Mouse (Mus musculus) small intestine, adult 2 months (tissue): Measurements from ENCODE around the gene Ctsz. TPM values are rescaled to one million over a fixed set of nuclear protein-coding genes. Genes with fewer than 3 reads are reported as not detected.

Experiments
- H3K27ac ChIP-seq: fragments of 200-500 bp; 2 replicates; pipeline ENCODE4 v1.5.1; 2012; ENCODE audit warnings: low read depth, low read length, control low read depth, inconsistent platforms; ENCODE audit not compliant: insufficient read depth
- H3K27me3 ChIP-seq: fragments of 200-500 bp; 2 replicates; pipeline ENCODE4 v1.6.1; 2012; ENCODE audit warnings: mild to moderate bottlenecking, moderate library complexity, low read length, inconsistent platforms; ENCODE audit not compliant: control insufficient read depth, insufficient read depth
- H3K36me3 ChIP-seq: fragments of 200-500 bp; 2 replicates; pipeline ENCODE4 v1.6.1; 2012; ENCODE audit warnings: mild to moderate bottlenecking, low read length, control low read depth, inconsistent platforms; ENCODE audit not compliant: control insufficient read depth, insufficient read depth
- H3K4me1 ChIP-seq: fragments of 200-500 bp; 2 replicates; pipeline ENCODE4 v1.6.1; 2012; ENCODE audit warnings: low read length, inconsistent platforms, mixed read lengths; ENCODE audit not compliant: control insufficient read depth, insufficient read depth, insufficient read length
- H3K4me3 ChIP-seq: fragments of 200-500 bp; 2 replicates; pipeline ENCODE4 v1.5.1; 2012; ENCODE audit warnings: low read depth, mild to moderate bottlenecking, control low read depth, inconsistent platforms, low read length, moderate library complexity
- CTCF ChIP-seq: fragments of 200-500 bp; IDR thresholded peaks from 2 replicates; pipeline ENCODE4 v1.5.1; 2012; ENCODE audit warnings: low read depth, mild to moderate bottlenecking, control low read depth, inconsistent platforms, low read length, moderate library complexity, mixed read lengths; ENCODE audit not compliant: insufficient replicate concordance, insufficient read length; ENCODE audit errors: extremely low read depth
- POLR2A ChIP-seq: fragments of 200-500 bp; IDR thresholded peaks from 2 replicates; pipeline ENCODE4 v1.6.1; 2012; ENCODE audit warnings: low read depth, mild to moderate bottlenecking, control low read depth, inconsistent platforms, low read length, moderate library complexity
- WGBS: fragments of 180-500 bp; shearing (Covaris S2); methylation state at CpG from one replicate; pipeline ENCODE4 v1.1.7; 2018; 5-methylcytosine and 5-hydroxymethylcytosine counted together
- polyA plus RNA-seq: library from polyadenylated mRNA; depleted of rRNA; stranded (reverse); fragments of >200 nt; gene quantifications from 2 replicates; pipeline ENCODE4 v1.2.3, GENCODE M21; 2012; rRNA removed

Gene Ctsz
- polyA plus RNA-seq, 1 experiment = 363 TPM

DNA sequence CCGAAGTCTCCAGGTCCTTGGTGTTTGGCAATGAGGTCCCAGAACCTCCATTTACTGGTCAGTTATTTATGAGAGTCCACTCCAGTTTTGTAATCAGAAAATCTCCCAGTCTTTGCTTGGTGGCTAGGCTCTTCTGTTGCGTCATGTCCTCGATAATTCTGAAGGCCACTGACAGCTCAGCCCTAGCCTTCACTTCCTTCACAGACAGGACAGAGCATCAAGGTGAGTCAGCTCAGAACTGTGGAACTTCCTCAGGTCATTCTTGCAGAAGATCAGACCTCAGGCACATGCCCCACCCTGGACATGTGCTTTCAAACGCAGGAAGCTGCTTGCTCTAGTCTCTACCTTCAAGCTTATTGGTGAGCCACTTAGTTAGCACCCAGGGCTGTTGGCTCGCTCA, 45.5 kb downstream of the Ctsz start:
- TF ChIP-seq CTCF (no peak), POLR2A (no peak)
- no peaks in the 10 kb centered on the region for H3K36me3 ChIP-seq
- H3K27me3 ChIP-seq = no peaks in the 10 kb centered on the region
- no peak overlapping the region for H3K4me3 ChIP-seq
- H3K4me1 ChIP-seq = no peaks in the 10 kb centered on the region
- WGBS = 58% methylated on average over 5 of the region's 5 CpGs
- H3K27ac ChIP-seq = no peak overlapping the region

GRCm38 (mm10) chr2:174392554-174392953, 46.3 kb downstream of the Ctsz start:
- H3K36me3 ChIP-seq = no peaks in the 10 kb centered on the region
- H3K27ac ChIP-seq = no peak overlapping the region
- H3K27me3 ChIP-seq = no peaks in the 10 kb centered on the region
- TF ChIP-seq POLR2A = no peak
- TF ChIP-seq CTCF = no peak
- no peak overlapping the region for H3K4me3 ChIP-seq
- no peaks in the 10 kb centered on the region for H3K4me1 ChIP-seq
- 85% methylated on average over 9 of the region's 9 CpGs for WGBS

- H3K27me3 ChIP-seq = no peaks in the 10 kb centered on the region
- no peaks in the 10 kb centered on the region for H3K4me1 ChIP-seq
- TF ChIP-seq POLR2A = no peak
- no peak for TF ChIP-seq CTCF
- 88% methylated on average over 3 of the region's 3 CpGs for WGBS
- no peaks in the 10 kb centered on the region for H3K36me3 ChIP-seq
- H3K27ac ChIP-seq = no peak overlapping the region
- H3K4me3 ChIP-seq = no peak overlapping the region
Measured at GRCm38 (mm10) chr2:174391936-174392335, 46.9 kb downstream of the Ctsz start.

DNA sequence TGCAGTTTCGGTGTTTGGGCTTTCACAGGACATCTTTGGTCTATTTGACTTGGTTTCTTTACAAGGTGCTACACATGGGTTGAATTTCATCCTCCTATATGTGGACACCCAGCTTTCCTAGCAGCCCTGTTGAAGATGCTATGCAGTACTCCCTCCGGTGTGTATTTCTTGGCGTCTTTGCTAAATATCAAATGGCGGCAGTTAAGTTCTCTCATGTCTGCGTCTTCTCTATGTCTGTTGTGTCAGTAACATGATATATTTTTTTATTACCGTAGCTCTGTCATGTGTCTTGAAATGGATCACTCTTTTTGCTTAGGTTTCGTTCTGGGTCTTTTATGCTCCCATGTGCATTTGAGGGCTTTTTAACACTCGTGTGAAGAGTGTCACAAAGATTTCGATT, 57.8 kb downstream of the Ctsz start:
- H3K36me3 ChIP-seq = no peaks in the 10 kb centered on the region
- no peak overlapping the region for H3K27ac ChIP-seq
- 90% methylated on average over 9 of the region's 9 CpGs for WGBS
- H3K4me1 ChIP-seq = no peaks in the 10 kb centered on the region
- no peak for TF ChIP-seq POLR2A
- TF ChIP-seq CTCF = no peak
- no peaks in the 10 kb centered on the region for H3K27me3 ChIP-seq
- H3K4me3 ChIP-seq = no peak overlapping the region

Other genes starting within 250 kb of the Ctsz start
- 295 and 530 TPM in 2 replicates for gene Gnas, start 154.7 kb downstream of the Ctsz start, polyA plus RNA-seq
- gene Gm20721, start 92.3 kb downstream of the Ctsz start, polyA plus RNA-seq = not detected in 2 replicates
- 28.8 and 50.4 TPM in 2 replicates for gene Nelfcd, start 23.2 kb downstream of the Ctsz start, polyA plus RNA-seq
- gene Tubb1, start 11.7 kb upstream of the Ctsz start, polyA plus RNA-seq = not detected in 2 replicates
- gene Atp5e, start 25.1 kb upstream of the Ctsz start, polyA plus RNA-seq = 157 and 303 TPM in 2 replicates
- 33.3 and 36.2 TPM in 2 replicates for gene Prelid3b, start 34.0 kb upstream of the Ctsz start, polyA plus RNA-seq
- gene Zfp831, start 204.5 kb upstream of the Ctsz start, polyA plus RNA-seq = 0.20 and 0.41 TPM in 2 replicates